Mouse (Mus musculus): ENCODE results near the gene Hivep3.

GRCm38 (mm10) chr4:119990346-119990745, 256.8 kb downstream of the Hivep3 start:
- no peak for TF ChIP-seq CTCF (IDR thresholded peaks at IDR 0.05; ENCODE audit: low read depth)
- TF ChIP-seq EP300 (optimal IDR thresholded peaks at IDR 0.05) = no peak
